Mouse (Mus musculus): ENCODE measurements around the gene Fbxo42. TPM values are rescaled to one million over a fixed set of nuclear protein-coding genes. Genes with fewer than 3 reads are reported as not detected.
"Not testable (repeated sequence)": the region's sequence is repeated elsewhere in the genome, so short reads cannot be mapped to it uniquely, and the experiment has no call there.

The Fbxo42 gene
- polyA plus RNA-seq, 1 experiment from 2014 or later, result 17.9 TPM

DNA sequence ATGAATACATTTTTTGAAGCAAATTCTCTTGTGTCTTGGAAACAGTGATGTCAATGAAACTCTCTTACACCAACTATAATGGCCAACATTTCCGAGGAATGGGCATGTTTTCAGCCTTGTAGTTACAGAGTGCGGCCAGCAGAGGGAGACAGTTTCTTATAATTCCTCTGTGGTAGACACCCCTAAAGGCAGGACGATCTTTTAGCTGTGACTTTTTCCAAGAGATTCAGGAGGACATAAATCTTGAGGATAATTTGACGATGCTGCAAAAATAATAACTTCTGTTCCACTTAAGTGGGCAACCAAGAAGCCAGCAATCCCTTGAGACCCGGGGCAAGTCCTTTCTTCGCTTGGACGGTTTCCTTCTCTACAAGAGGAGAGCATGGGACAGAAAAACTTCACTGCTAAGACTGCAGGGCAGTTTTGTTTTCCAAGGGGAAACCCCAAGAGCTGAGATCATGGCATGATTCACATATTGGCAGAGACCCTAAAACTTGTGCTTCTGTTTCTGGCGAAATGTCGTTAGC is 5.4 kb upstream of the Fbxo42 start:
- Histone ChIP-seq H3K9ac (ENCODE audit: low read depth, low read length) (peak overlapping the region; percentile 54), H3K4me1 (ENCODE audit: control insufficient read depth, insufficient read depth, low read length) (peaks cover 15% of the 10 kb centered on the region), H3K4me3 (ENCODE audit: low read length) (peak overlapping the region; percentile 10; the same call in 1 of the 2 replicates), H3K36me3 (ENCODE audit: control insufficient read depth, insufficient read depth, low read length) (no peaks in the 10 kb centered on the region), H3K27me3 (replicated peaks; ENCODE audit: control insufficient read depth, insufficient read depth, low read length) (no peaks in the 10 kb centered on the region), H3K4me2 (ENCODE audit: low read depth, low read length) (peak overlapping the region; percentile 39; the same call in 1 of the 2 replicates), H3K9me3 (ENCODE audit: control insufficient read depth, low read length) (no peaks in the 10 kb centered on the region), H3K27ac (ENCODE audit: low read length) (peak overlapping the region; percentile 6; the same call in 1 of the 2 replicates)
- ATAC-seq, result no peak
- WGBS, result 24% methylated on average over 9 of the region's 9 CpGs

DNA sequence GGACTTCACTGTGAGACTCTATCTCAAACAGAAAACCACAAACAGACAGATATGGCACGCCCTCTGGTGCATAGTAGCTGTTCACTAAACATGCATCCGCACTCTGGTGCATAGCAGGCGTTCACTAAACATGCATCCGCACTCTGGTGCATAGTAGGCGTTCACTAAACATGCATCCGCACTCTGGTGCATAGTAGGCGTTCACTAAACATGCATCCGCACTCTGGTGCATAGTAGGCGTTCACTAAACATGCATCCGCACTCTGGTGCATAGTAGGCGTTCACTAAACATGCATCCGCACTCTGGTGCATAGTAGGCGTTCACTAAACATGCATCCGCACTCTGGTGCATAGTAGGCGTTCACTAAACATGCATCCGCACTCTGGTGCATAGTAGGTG is 2.6 kb upstream of the Fbxo42 start:
- H3K4me2 ChIP-seq (ENCODE audit: low read depth, low read length); ATAC-seq; H3K36me3 ChIP-seq (ENCODE audit: control insufficient read depth, insufficient read depth, low read length); H3K9me3 ChIP-seq (ENCODE audit: control insufficient read depth, low read length); H3K27me3 ChIP-seq (replicated peaks; ENCODE audit: control insufficient read depth, insufficient read depth, low read length); H3K9ac ChIP-seq (ENCODE audit: low read depth, low read length); H3K27ac ChIP-seq (ENCODE audit: low read length); H3K4me3 ChIP-seq (ENCODE audit: low read length): not testable (repeated sequence)
- 95% methylated on average over 10 of the region's 16 CpGs for WGBS
- H3K4me1 ChIP-seq (ENCODE audit: control insufficient read depth, insufficient read depth, low read length), result peaks cover 18% of the 10 kb centered on the region

DNA sequence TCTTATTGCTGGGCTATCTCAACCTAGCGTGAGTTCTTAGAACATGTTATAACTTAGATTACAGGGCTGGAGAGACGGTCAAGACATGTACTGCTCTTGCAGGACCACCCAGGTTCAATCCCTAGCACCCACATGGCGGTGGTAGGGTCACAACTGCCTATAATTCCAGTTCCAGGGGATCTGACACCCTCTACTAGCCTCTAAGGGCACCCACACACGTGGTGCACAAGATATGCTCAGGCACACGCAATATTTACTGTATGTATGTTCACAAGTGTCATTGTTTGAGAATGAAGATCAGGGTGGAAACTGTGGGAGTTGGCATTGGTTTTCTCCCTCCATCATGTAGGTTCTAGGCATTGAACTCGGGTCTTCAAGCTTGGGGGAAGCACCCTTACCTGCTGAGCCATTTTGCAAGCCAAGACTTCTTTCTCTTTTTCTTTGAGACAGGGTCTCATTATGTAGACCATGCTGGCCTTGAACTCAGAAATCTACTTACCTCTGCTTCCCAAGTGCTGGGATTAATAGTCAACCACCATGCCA is 1.2 kb upstream of the Fbxo42 start:
- no peak overlapping the region; the same call in 1 of the 2 replicates for H3K4me2 ChIP-seq (ENCODE audit: low read depth, low read length)
- H3K27ac ChIP-seq (ENCODE audit: low read length), result peak overlapping the region; percentile 96
- WGBS, result 93% methylated on average over 6 of the region's 6 CpGs

DNA sequence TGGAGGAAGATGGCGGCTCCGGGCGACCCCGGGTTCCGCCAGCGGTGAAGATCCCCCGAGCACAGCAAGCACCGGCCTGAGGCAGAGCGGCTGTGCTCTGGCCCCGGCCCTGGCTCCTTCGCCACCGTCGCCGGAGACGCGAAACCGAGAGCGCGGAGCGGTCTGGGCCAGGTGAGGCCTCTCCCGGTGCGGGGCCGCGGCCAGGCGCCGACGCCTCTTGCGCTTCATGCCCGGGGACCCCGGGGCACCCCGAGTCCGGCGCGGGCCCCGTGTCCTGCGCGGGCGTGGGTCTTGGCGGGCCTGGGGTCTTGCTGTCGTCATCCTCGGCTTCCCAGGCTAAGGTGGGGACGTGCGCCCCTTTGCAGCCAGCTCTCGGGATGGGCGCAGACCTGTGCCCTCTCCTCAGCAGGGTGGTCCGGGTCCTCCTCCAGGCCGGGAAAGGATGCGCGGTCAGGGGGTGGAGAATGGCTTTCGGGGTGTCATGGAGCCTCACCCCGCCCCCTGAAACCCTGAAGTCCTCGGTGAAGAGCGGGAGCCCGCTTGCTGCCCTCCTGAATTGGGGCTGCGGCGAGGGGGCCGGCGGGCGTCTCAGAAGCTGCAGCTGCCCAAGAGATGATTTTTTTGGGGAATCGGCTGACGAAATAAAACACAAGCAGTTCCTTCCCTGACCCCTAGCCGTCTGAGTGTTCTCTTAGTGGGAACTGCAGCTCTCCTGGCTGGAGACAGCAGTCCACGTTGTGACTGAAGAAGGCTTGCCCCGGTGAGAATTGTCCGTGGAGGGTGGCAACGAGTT is 492 bp downstream of the Fbxo42 start:
- Histone ChIP-seq H3K27me3 (replicated peaks; ENCODE audit: control insufficient read depth, insufficient read depth, low read length) (no peaks in the 10 kb centered on the region), H3K9ac (ENCODE audit: low read depth, low read length) (peak overlapping the region; percentile 94), H3K4me2 (ENCODE audit: low read depth, low read length) (peak overlapping the region; percentile 63), H3K9me3 (ENCODE audit: control insufficient read depth, low read length) (no peaks in the 10 kb centered on the region), H3K27ac (ENCODE audit: low read length) (peak overlapping the region; percentile 74), H3K4me3 (ENCODE audit: low read length) (peak overlapping the region; percentile 97), H3K36me3 (ENCODE audit: control insufficient read depth, insufficient read depth, low read length) (no peaks in the 10 kb centered on the region), H3K4me1 (ENCODE audit: control insufficient read depth, insufficient read depth, low read length) (peaks cover 20% of the 10 kb centered on the region)
- peak; percentile 82 for ATAC-seq
- under 1% methylated on average over 66 of the region's 66 CpGs for WGBS

More for the DNA sequence above, 1.2 kb upstream of the Fbxo42 start:
- Histone ChIP-seq H3K36me3 (ENCODE audit: control insufficient read depth, insufficient read depth, low read length) (no peaks in the 10 kb centered on the region), H3K27me3 (replicated peaks; ENCODE audit: control insufficient read depth, insufficient read depth, low read length) (no peaks in the 10 kb centered on the region), H3K4me1 (ENCODE audit: control insufficient read depth, insufficient read depth, low read length) (peaks cover 18% of the 10 kb centered on the region), H3K4me3 (ENCODE audit: low read length) (no peak overlapping the region), H3K9ac (ENCODE audit: low read depth, low read length) (no peak overlapping the region), H3K9me3 (ENCODE audit: control insufficient read depth, low read length) (no peaks in the 10 kb centered on the region)
- ATAC-seq, result no peak

DNA sequence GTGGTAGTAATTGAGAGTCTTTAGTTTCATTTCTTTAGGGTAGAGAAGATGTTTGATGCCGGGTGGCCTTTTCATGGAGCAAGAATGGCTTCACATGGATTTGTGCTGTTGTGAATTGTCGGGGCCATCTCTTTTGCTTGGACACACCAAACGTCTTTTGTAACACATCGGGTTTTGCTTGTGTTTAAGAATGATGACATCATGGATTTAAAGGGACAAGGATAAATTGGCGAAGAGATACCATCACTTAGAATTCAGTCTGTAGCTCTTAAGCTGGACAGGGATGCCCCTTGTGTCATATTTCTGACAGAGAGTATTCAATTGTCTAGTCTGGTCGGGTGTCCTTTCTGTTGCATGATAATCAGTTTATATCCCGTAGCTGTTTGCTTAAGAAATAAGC is 1.4 kb downstream of the Fbxo42 start:
- Histone ChIP-seq H3K4me2 (ENCODE audit: low read depth, low read length) (peak overlapping the region; percentile 63), H3K9me3 (ENCODE audit: control insufficient read depth, low read length) (no peaks in the 10 kb centered on the region), H3K4me3 (ENCODE audit: low read length) (peak overlapping the region; percentile 97), H3K27me3 (replicated peaks; ENCODE audit: control insufficient read depth, insufficient read depth, low read length) (no peaks in the 10 kb centered on the region), H3K36me3 (ENCODE audit: control insufficient read depth, insufficient read depth, low read length) (no peaks in the 10 kb centered on the region), H3K4me1 (ENCODE audit: control insufficient read depth, insufficient read depth, low read length) (peaks cover 20% of the 10 kb centered on the region), H3K9ac (ENCODE audit: low read depth, low read length) (peak overlapping the region; percentile 94), H3K27ac (ENCODE audit: low read length) (no peak overlapping the region)
- 19% methylated on average over 7 of the region's 7 CpGs for WGBS
- ATAC-seq, result no peak

DNA sequence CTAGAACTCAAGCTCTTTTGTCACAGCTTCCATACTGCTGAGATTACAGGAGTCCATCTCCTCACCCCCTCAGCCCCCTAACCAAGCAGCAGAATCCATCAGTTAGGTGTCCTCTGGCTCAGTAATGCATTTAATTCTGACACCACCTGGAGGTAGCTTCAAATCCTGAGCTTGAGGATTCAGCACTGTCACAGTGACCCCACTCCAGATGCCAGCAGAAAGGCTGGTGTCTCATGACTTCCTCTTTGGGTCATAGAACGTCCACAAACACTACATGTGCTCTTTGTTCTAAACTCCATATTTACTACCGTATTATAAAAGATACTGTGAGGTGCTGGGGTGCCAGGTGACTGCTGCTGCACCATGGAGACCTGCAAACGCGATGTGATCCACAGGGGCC is 9.8 kb downstream of the Fbxo42 start:
- WGBS, result 64% methylated on average over 4 of the region's 4 CpGs
- no peak overlapping the region for H3K4me3 ChIP-seq (ENCODE audit: low read length)
- peak overlapping the region; percentile 89 for H3K27ac ChIP-seq (ENCODE audit: low read length)

DNA sequence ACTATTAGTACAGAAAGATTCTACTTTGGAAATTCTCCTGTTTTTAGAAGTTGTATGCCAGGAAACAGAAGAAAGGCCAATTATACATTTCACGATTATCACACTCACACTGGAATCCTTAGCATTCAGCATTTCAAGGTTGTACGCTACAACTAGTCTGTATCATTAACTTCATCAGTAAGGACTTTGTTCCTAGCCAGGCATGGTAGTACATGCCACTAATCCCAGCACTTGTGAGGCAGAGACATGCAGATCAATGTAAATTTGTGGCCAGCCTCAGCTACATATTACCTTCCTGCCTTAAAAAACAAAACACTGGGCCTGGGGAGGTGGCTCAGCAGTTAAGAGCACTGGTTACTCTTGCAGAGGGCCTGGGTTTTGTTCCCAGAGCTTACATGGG is 10.9 kb downstream of the Fbxo42 start:
- Histone ChIP-seq H3K9ac (ENCODE audit: low read depth, low read length) (peak overlapping the region; percentile 25; the same call in 1 of the 2 replicates), H3K27me3 (replicated peaks; ENCODE audit: control insufficient read depth, insufficient read depth, low read length) (no peaks in the 10 kb centered on the region), H3K4me3 (ENCODE audit: low read length) (no peak overlapping the region), H3K27ac (ENCODE audit: low read length) (peak overlapping the region; percentile 89), H3K4me2 (ENCODE audit: low read depth, low read length) (peak overlapping the region; percentile 40), H3K36me3 (ENCODE audit: control insufficient read depth, insufficient read depth, low read length) (no peaks in the 10 kb centered on the region), H3K9me3 (ENCODE audit: control insufficient read depth, low read length) (no peaks in the 10 kb centered on the region), H3K4me1 (ENCODE audit: control insufficient read depth, insufficient read depth, low read length) (peaks cover 32% of the 10 kb centered on the region)
- WGBS, result 59% methylated on average over 2 of the region's 2 CpGs
- ATAC-seq, result peak; percentile 73

More for the DNA sequence above, 9.8 kb downstream of the Fbxo42 start:
- no peaks in the 10 kb centered on the region for H3K9me3 ChIP-seq (ENCODE audit: control insufficient read depth, low read length)
- peaks cover 33% of the 10 kb centered on the region for H3K4me1 ChIP-seq (ENCODE audit: control insufficient read depth, insufficient read depth, low read length)
- no peaks in the 10 kb centered on the region for H3K36me3 ChIP-seq (ENCODE audit: control insufficient read depth, insufficient read depth, low read length)
- ATAC-seq, result peak; percentile 17; the same call in 1 of the 2 replicates
- H3K4me2 ChIP-seq (ENCODE audit: low read depth, low read length), result no peak overlapping the region
- H3K9ac ChIP-seq (ENCODE audit: low read depth, low read length), result peak overlapping the region; percentile 35; the same call in 1 of the 2 replicates
- no peaks in the 10 kb centered on the region for H3K27me3 ChIP-seq (replicated peaks; ENCODE audit: control insufficient read depth, insufficient read depth, low read length)

DNA sequence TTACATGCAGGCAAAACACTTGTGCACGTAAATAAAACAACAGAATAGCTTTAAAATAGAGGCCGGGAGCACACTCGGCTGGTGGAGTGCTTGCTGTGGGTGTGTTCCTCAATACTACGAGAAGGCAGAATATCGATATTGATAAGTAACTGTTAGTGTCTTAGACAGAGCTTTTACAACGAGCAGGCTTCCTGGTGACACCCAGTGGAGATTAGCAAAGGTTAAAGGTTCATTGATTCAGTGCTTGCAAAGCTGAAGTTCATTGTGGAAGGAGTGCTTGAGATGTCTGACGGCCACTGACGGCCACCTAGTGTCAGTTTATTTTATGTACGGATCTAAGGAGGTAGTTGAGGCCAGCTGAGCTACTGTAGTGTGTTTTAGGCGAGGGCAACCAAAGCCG is 11.4 kb downstream of the Fbxo42 start:
- H3K27ac ChIP-seq (ENCODE audit: low read length), result peak overlapping the region; percentile 89
- H3K9me3 ChIP-seq (ENCODE audit: control insufficient read depth, low read length), result no peaks in the 10 kb centered on the region
- peak; percentile 87 for ATAC-seq
- 30% methylated on average over 11 of the region's 11 CpGs for WGBS
- H3K9ac ChIP-seq (ENCODE audit: low read depth, low read length), result peak overlapping the region; percentile 25; the same call in 1 of the 2 replicates
- H3K36me3 ChIP-seq (ENCODE audit: control insufficient read depth, insufficient read depth, low read length), result no peaks in the 10 kb centered on the region
- H3K4me2 ChIP-seq (ENCODE audit: low read depth, low read length), result peak overlapping the region; percentile 40
- peaks cover 32% of the 10 kb centered on the region for H3K4me1 ChIP-seq (ENCODE audit: control insufficient read depth, insufficient read depth, low read length)
- H3K27me3 ChIP-seq (replicated peaks; ENCODE audit: control insufficient read depth, insufficient read depth, low read length), result no peaks in the 10 kb centered on the region
- no peak overlapping the region for H3K4me3 ChIP-seq (ENCODE audit: low read length)

DNA sequence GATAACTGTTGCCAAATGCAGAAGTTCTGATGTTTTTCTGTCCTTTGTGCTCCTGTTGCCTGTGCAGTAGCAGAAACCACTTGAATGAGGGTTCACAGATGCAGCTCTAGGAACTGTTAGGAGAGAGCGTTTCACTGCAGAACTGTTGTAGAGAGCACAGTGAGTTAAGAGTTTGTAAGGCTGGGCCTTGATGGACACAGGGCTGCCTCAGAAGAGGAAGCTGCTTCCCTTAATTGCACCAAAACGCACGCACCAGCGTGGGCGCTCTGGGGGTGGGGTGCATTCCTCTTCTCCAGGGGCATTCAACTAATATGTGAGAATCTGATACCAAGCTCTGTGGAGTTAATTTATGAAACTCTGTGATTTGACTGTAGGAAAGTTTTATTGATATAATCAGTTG is 12.0 kb downstream of the Fbxo42 start:
- 38% methylated on average over 5 of the region's 5 CpGs for WGBS
- peak overlapping the region; percentile 89 for H3K27ac ChIP-seq (ENCODE audit: low read length)
- H3K27me3 ChIP-seq (replicated peaks; ENCODE audit: control insufficient read depth, insufficient read depth, low read length), result no peaks in the 10 kb centered on the region
- peak; percentile 25 for ATAC-seq
- H3K4me2 ChIP-seq (ENCODE audit: low read depth, low read length), result peak overlapping the region; percentile 8; the same call in 1 of the 2 replicates
- no peaks in the 10 kb centered on the region for H3K36me3 ChIP-seq (ENCODE audit: control insufficient read depth, insufficient read depth, low read length)
- no peak overlapping the region for H3K4me3 ChIP-seq (ENCODE audit: low read length)
- no peak overlapping the region for H3K9ac ChIP-seq (ENCODE audit: low read depth, low read length)
- H3K9me3 ChIP-seq (ENCODE audit: control insufficient read depth, low read length), result 0 out of 2 replicates have a peak, but pooled peaks cover under 1% of the 10 kb centered on the region
- peaks cover 32% of the 10 kb centered on the region for H3K4me1 ChIP-seq (ENCODE audit: control insufficient read depth, insufficient read depth, low read length)
